Mouse (Mus musculus): ENCODE data around the gene Ngly1. TPM values are rescaled to one million over a fixed set of nuclear protein-coding genes. Genes with fewer than 3 reads are reported as not detected.

Gene Ngly1
- polyA plus RNA-seq, 1 experiment, result 45.4 TPM

DNA sequence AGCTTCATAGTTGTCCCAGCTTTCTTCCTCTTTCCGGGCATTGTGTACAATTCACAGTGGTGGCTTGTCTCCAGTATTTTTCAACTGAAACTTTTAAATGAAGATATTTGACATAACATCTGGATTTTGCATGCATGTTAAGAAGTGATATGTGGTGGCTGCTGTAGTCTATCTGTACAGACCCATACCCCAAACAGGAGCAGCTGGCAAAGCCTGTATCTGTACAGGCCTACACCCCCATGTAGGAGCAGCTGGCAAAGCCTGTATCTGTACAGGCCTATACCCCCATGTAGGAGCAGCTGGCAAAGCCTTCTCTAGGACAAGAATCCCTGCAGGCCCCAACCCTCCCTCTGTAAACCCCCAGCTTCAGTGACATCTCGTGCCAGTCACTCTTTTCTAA is 65.8 kb downstream of the Ngly1 start:
- DNase-seq, result no peak
- Histone ChIP-seq H3K27ac (ENCODE audit: control insufficient read depth, insufficient read depth, low read length) (no peak overlapping the region), H3K36me3 (ENCODE audit: control insufficient read depth, insufficient read depth, low read length) (no peaks in the 10 kb centered on the region), H3K4me1 (replicated peaks; ENCODE audit: control insufficient read depth, insufficient read depth, low read length) (no peaks in the 10 kb centered on the region; the same call in 1 of the 2 replicates), H3K4me3 (ENCODE audit: control insufficient read depth, insufficient read depth, low read length) (no peak overlapping the region), H3K27me3 (ENCODE audit: control insufficient read depth, insufficient read depth, low read length) (no peaks in the 10 kb centered on the region)
- TF ChIP-seq POLR2A (IDR thresholded peaks at IDR 0.05; ENCODE audit: control insufficient read depth, extremely low read depth, insufficient read depth, low read length, poor library complexity) (no peak), CTCF (IDR thresholded peaks at IDR 0.05; ENCODE audit: borderline replicate concordance, control insufficient read depth, extremely low read depth, insufficient read depth, low read length, poor library complexity) (no peak)
- 95% methylated on average over 2 of the region's 2 CpGs for WGBS

DNA sequence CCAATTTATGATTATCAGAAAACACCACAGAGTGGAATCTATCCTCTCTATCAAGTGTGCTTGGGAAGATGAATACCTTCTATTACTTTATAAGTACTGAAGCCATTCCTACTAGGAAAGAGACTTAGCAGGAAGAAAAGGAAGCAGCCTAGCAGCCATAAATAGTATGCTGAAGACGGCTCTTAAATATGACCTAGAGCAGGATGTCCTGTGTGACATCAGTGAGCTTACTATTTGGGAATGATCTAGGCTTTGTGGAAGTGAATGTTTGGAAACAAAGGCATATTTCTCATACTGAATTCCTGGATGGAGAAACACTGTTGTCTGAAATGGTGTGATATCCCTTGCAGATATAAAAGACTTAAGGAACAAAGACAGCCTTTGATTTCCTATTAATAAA is 67.6 kb downstream of the Ngly1 start:
- no peaks in the 10 kb centered on the region for H3K27me3 ChIP-seq (ENCODE audit: control insufficient read depth, insufficient read depth, low read length)
- H3K27ac ChIP-seq (ENCODE audit: control insufficient read depth, insufficient read depth, low read length), result no peak overlapping the region
- H3K4me3 ChIP-seq (ENCODE audit: control insufficient read depth, insufficient read depth, low read length), result no peak overlapping the region
- TF ChIP-seq POLR2A (IDR thresholded peaks at IDR 0.05; ENCODE audit: control insufficient read depth, extremely low read depth, insufficient read depth, low read length, poor library complexity) (no peak), CTCF (IDR thresholded peaks at IDR 0.05; ENCODE audit: borderline replicate concordance, control insufficient read depth, extremely low read depth, insufficient read depth, low read length, poor library complexity) (no peak)
- H3K4me1 ChIP-seq (replicated peaks; ENCODE audit: control insufficient read depth, insufficient read depth, low read length), result no peaks in the 10 kb centered on the region; the same call in 1 of the 2 replicates
- no peak for DNase-seq
- WGBS, result 90% methylated on average over 1 of the region's 1 CpGs
- H3K36me3 ChIP-seq (ENCODE audit: control insufficient read depth, insufficient read depth, low read length), result no peaks in the 10 kb centered on the region

DNA sequence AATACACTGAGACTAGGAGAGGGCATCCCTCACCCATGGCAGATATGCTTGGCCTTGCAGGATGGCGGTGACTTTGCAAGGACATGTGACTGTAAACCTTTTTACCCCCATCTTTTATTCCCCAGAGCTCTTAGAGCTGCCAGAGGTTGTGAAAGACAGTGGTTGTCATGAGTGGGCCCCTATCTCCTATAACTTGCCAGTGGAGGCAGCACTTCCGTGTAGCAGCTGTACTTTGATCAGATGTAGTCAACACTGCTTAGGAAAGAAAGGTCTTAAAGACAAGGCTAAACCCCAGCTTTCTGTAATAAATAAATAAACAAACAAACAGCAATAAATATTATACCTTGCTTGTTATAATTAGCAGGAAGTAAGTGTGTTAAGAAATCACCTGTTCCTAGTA is 70.7 kb downstream of the Ngly1 start:
- Histone ChIP-seq H3K27ac (ENCODE audit: control insufficient read depth, insufficient read depth, low read length) (no peak overlapping the region), H3K36me3 (ENCODE audit: control insufficient read depth, insufficient read depth, low read length) (no peaks in the 10 kb centered on the region), H3K4me1 (replicated peaks; ENCODE audit: control insufficient read depth, insufficient read depth, low read length) (no peaks in the 10 kb centered on the region), H3K27me3 (ENCODE audit: control insufficient read depth, insufficient read depth, low read length) (no peaks in the 10 kb centered on the region), H3K4me3 (ENCODE audit: control insufficient read depth, insufficient read depth, low read length) (no peak overlapping the region)
- DNase-seq, result no peak
- 94% methylated on average over 2 of the region's 2 CpGs for WGBS
- no peak for TF ChIP-seq POLR2A (IDR thresholded peaks at IDR 0.05; ENCODE audit: control insufficient read depth, extremely low read depth, insufficient read depth, low read length, poor library complexity)
- no peak for TF ChIP-seq CTCF (IDR thresholded peaks at IDR 0.05; ENCODE audit: borderline replicate concordance, control insufficient read depth, extremely low read depth, insufficient read depth, low read length, poor library complexity)

DNA sequence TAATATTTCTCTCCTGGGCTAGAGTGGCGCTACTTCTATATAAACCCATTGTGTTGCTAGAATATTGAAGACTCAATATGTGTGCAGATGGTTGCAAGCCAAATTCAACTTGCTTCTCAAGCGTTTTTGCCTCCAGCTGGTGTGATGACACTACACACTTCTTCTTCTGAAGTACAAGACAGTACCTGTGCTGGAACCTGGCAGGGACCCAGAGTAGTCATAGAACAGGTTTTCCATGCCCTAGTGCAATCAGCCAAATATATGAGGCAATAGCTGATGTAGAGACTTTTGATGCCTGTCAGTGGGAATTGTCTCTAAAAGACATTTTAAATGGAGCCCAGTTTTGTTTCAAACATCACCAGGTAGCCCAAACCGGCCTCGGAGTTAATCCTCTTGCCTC is 75.3 kb downstream of the Ngly1 start:
- no peaks in the 10 kb centered on the region; the same call in 1 of the 2 replicates for H3K4me1 ChIP-seq (replicated peaks; ENCODE audit: control insufficient read depth, insufficient read depth, low read length)
- H3K4me3 ChIP-seq (ENCODE audit: control insufficient read depth, insufficient read depth, low read length), result no peak overlapping the region
- DNase-seq, result no peak
- H3K36me3 ChIP-seq (ENCODE audit: control insufficient read depth, insufficient read depth, low read length), result no peaks in the 10 kb centered on the region
- no peaks in the 10 kb centered on the region for H3K27me3 ChIP-seq (ENCODE audit: control insufficient read depth, insufficient read depth, low read length)
- 95% methylated on average over 4 of the region's 4 CpGs for WGBS
- TF ChIP-seq POLR2A (IDR thresholded peaks at IDR 0.05; ENCODE audit: control insufficient read depth, extremely low read depth, insufficient read depth, low read length, poor library complexity) (no peak), CTCF (IDR thresholded peaks at IDR 0.05; ENCODE audit: borderline replicate concordance, control insufficient read depth, extremely low read depth, insufficient read depth, low read length, poor library complexity) (no peak)
- no peak overlapping the region for H3K27ac ChIP-seq (ENCODE audit: control insufficient read depth, insufficient read depth, low read length)

DNA sequence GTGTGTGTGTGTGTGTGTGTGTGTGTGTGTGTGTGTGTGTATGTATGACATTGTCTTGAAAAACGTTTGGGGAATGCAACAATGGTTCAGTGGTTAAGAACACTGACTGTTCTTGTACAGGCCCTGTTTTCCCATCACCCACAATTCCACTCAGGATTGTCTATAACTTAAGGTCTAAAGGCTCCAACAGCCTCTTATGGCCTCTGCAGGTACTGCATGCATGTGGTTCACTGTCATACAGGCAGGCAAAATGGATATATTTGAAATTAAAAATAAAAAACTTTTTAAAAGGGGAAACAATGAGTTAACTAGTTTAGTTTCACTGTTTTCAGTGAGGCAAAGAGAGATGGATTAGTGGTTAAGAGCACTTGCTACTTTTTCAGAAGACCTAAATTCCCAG is 76.1 kb downstream of the Ngly1 start:
- TF ChIP-seq CTCF (IDR thresholded peaks at IDR 0.05; ENCODE audit: borderline replicate concordance, control insufficient read depth, extremely low read depth, insufficient read depth, low read length, poor library complexity) (no peak), POLR2A (IDR thresholded peaks at IDR 0.05; ENCODE audit: control insufficient read depth, extremely low read depth, insufficient read depth, low read length, poor library complexity) (no peak)
- no peaks in the 10 kb centered on the region; the same call in 1 of the 2 replicates for H3K4me1 ChIP-seq (replicated peaks; ENCODE audit: control insufficient read depth, insufficient read depth, low read length)
- no peaks in the 10 kb centered on the region for H3K27me3 ChIP-seq (ENCODE audit: control insufficient read depth, insufficient read depth, low read length)
- WGBS, result 60% methylated on average over 1 of the region's 1 CpGs
- no peak overlapping the region for H3K4me3 ChIP-seq (ENCODE audit: control insufficient read depth, insufficient read depth, low read length)
- H3K27ac ChIP-seq (ENCODE audit: control insufficient read depth, insufficient read depth, low read length), result no peak overlapping the region
- DNase-seq, result no peak
- H3K36me3 ChIP-seq (ENCODE audit: control insufficient read depth, insufficient read depth, low read length), result no peaks in the 10 kb centered on the region

DNA sequence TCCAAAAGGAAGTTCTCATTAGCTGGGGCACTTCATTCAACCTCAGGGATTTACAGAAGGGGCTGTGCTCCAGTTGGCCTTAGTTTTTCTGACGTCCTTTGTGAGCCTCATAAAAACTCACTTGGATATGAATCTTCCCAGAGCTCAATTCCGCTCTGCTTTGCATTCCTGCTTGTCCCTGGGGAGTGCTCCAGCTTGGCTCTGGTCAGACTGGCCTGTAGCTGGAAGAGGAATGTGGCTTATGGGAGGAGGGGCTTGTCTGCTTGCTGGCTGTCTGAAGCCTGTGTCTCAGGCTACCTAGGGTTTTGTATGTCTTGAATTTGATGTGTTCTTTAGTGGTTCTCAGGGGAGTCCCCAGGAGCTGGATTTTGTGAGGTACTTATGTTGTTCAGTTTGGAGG is 79.5 kb downstream of the Ngly1 start:
- 91% methylated on average over 2 of the region's 2 CpGs for WGBS

DNA sequence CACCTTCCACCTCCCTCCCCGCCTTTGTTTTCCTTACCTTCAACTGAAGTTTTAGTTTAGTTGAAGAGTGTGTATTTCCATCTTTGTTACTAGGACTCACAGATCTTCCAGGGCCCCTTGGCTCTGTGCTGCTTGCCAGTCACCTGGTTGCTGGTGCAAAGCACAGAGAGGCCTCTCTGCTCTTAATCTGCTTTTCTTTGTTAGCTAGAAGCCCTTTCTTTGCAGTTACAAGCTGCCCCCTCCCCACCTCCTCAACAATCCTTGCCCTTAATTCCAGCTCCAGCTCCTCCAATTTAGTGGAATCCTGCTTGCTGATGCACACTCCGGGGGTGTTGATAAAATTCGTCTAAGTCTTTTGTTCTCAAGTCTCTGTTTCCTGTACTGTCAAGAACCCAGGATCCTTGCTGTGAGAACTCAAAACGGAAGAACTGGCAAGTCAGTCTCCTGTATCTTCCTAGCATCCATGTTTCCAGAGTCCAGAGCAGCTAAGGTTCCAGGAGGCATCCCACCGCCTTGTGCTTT is 79.9 kb downstream of the Ngly1 start:
- TF ChIP-seq POLR2A (IDR thresholded peaks at IDR 0.05; ENCODE audit: control insufficient read depth, extremely low read depth, insufficient read depth, low read length, poor library complexity), result no peak
- TF ChIP-seq CTCF (IDR thresholded peaks at IDR 0.05; ENCODE audit: borderline replicate concordance, control insufficient read depth, extremely low read depth, insufficient read depth, low read length, poor library complexity), result no peak
- Histone ChIP-seq H3K27me3 (ENCODE audit: control insufficient read depth, insufficient read depth, low read length) (no peaks in the 10 kb centered on the region), H3K36me3 (ENCODE audit: control insufficient read depth, insufficient read depth, low read length) (no peaks in the 10 kb centered on the region), H3K4me1 (replicated peaks; ENCODE audit: control insufficient read depth, insufficient read depth, low read length) (no peaks in the 10 kb centered on the region; the same call in 1 of the 2 replicates), H3K27ac (ENCODE audit: control insufficient read depth, insufficient read depth, low read length) (no peak overlapping the region), H3K4me3 (ENCODE audit: control insufficient read depth, insufficient read depth, low read length) (no peak overlapping the region)
- 83% methylated on average over 5 of the region's 5 CpGs for WGBS
- DNase-seq, result no peak

More for the DNA sequence above, 79.5 kb downstream of the Ngly1 start:
- H3K4me3 ChIP-seq (ENCODE audit: control insufficient read depth, insufficient read depth, low read length), result no peak overlapping the region
- H3K36me3 ChIP-seq (ENCODE audit: control insufficient read depth, insufficient read depth, low read length), result no peaks in the 10 kb centered on the region
- no peak overlapping the region for H3K27ac ChIP-seq (ENCODE audit: control insufficient read depth, insufficient read depth, low read length)
- no peak for TF ChIP-seq POLR2A (IDR thresholded peaks at IDR 0.05; ENCODE audit: control insufficient read depth, extremely low read depth, insufficient read depth, low read length, poor library complexity)
- TF ChIP-seq CTCF (IDR thresholded peaks at IDR 0.05; ENCODE audit: borderline replicate concordance, control insufficient read depth, extremely low read depth, insufficient read depth, low read length, poor library complexity), result no peak
- no peaks in the 10 kb centered on the region; the same call in 1 of the 2 replicates for H3K4me1 ChIP-seq (replicated peaks; ENCODE audit: control insufficient read depth, insufficient read depth, low read length)
- no peak for DNase-seq
- no peaks in the 10 kb centered on the region for H3K27me3 ChIP-seq (ENCODE audit: control insufficient read depth, insufficient read depth, low read length)

Data from thymus, adult 2 months (tissue).